Mouse (Mus musculus) liver, postnatal 0 days (tissue): Measurements from ENCODE around the gene Gm20481. TPM values are rescaled to one million over a fixed set of nuclear protein-coding genes. Genes with fewer than 3 reads are reported as not detected.
"Not testable (repeated sequence)": the region's sequence is repeated elsewhere in the genome, so short reads cannot be mapped to it uniquely, and the experiment has no call there.

Source experiments
- ATAC-seq: fragments of 200-750 bp; cut with Nextera tagmentation; 2 replicates; pipeline ENCODE4 v1.8.0; 2017; ENCODE audit warnings: mild to moderate bottlenecking, moderate library complexity
- DNase-seq: peaks from one replicate; pipeline ENCODE4 v3.0.0-alpha.2; 2016
- H3K27ac ChIP-seq: fragments of 300-500 bp; sonication (generic); 2 replicates; pipeline ENCODE4 v1.5.1; 2014; ENCODE audit warnings: antibody characterized with exemption, moderate library complexity, mild to moderate bottlenecking, low read depth
- H3K27me3 ChIP-seq: fragments of 300-500 bp; sonication (generic); 2 replicates; pipeline ENCODE4 v1.6.1; 2014; ENCODE audit warnings: low read length, control low read depth, mixed read lengths; ENCODE audit not compliant: insufficient read depth
- H3K36me3 ChIP-seq: fragments of 300-500 bp; sonication (generic); replicated peaks from 2 replicates; pipeline ENCODE4 v1.6.1; 2014; ENCODE audit warnings: mild to moderate bottlenecking, control low read depth, low read length, moderate library complexity, mixed read lengths; ENCODE audit not compliant: insufficient read depth
- H3K4me1 ChIP-seq: fragments of 300-500 bp; sonication (generic); 2 replicates; pipeline ENCODE4 v1.6.1; 2014; ENCODE audit warnings: antibody characterized with exemption, mild to moderate bottlenecking, control low read depth; ENCODE audit not compliant: insufficient read depth
- H3K4me2 ChIP-seq: fragments of 300-500 bp; sonication (generic); 2 replicates; pipeline ENCODE4 v1.6.1; 2014; ENCODE audit warnings: low read depth, mild to moderate bottlenecking, low read length, moderate library complexity, mixed read lengths
- H3K4me3 ChIP-seq: fragments of 300-500 bp; sonication (generic); 2 replicates; pipeline ENCODE4 v1.5.1; 2014; ENCODE audit warnings: low read depth, low read length
- H3K9ac ChIP-seq: fragments of 300-500 bp; sonication (generic); replicated peaks from 2 replicates; pipeline ENCODE4 v1.6.1; 2014; ENCODE audit warnings: mild to moderate bottlenecking, moderate library complexity
- H3K9me3 ChIP-seq: fragments of 300-500 bp; sonication (generic); 2 replicates; pipeline ENCODE4 v1.6.1; 2016; ENCODE audit warnings: mild to moderate bottlenecking, control low read depth, low read length, mixed read lengths
- CTCF ChIP-seq: sonication (generic); IDR thresholded peaks from 2 replicates; pipeline ENCODE4 v1.5.1; 2016; ENCODE audit warnings: antibody characterized with exemption, low read depth
- EP300 ChIP-seq: IDR thresholded peaks from 2 replicates; pipeline ENCODE4 v1.6.1; 2016; ENCODE audit warnings: antibody characterized with exemption, low read depth, mild to moderate bottlenecking
- WGBS: fragments of 180-500 bp; shearing (Covaris S2); extraction: QIAGEN DNeasy Blood & Tissue Kit; methylation state at CpG from one replicate; pipeline ENCODE4 v1.1.7; 2014; ENCODE audit not compliant: insufficient replicate concordance; 5-methylcytosine and 5-hydroxymethylcytosine counted together
- polyA plus RNA-seq: library from polyadenylated mRNA; unstranded; fragments of >200 nt; fragmentation: Nextera tagmentation; extraction: Ambion mirVana; gene quantifications from 2 replicates; pipeline ENCODE4 v1.2.1, GENCODE M21; 2015

The Gm20481 gene
- polyA plus RNA-seq, 1 experiment from 2014 or later: 0.28 TPM

DNA sequence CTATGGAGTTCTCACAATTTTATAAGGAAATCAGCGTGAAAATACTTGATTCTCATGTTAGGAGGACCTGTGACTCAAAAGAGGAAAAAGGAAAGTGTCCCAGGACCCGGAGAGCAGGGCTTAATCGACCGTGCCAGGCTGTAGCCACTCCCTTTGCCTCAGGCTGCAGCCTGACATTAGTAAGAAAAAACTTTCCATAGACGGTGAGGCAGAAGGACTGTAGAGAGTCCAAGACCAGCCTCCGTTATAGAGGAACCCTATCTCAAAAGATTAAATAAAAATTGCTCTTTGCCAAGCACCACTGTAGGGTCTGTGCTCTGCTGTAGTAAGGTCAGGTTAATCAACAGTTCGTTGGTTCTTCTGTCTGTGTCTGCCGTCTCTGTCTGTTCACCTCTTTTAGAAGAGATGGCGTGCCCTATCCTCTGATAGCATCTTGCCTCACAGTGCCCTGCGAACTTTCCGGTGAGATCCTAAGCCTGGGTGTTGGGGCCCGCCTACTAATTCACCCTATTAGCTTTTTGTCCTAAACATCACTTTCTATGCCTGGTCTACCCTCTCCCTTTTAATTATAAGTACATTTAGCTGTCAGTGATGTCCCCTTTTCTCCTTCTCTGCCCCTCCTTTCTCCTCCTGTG lies 9.7 kb upstream of the Gm20481 start:
- no peaks in the 10 kb centered on the region for H3K36me3 ChIP-seq
- no peaks in the 10 kb centered on the region for H3K9me3 ChIP-seq
- H3K27ac ChIP-seq: peak overlapping the region; percentile 78
- peak overlapping the region; percentile 52 for H3K4me3 ChIP-seq
- no peak for TF ChIP-seq EP300
- no peak for TF ChIP-seq CTCF
- H3K4me2 ChIP-seq: peak overlapping the region; percentile 77
- no peak for DNase-seq
- peaks cover 7% of the 10 kb centered on the region for H3K4me1 ChIP-seq
- H3K9ac ChIP-seq: peak overlapping the region; percentile 45
- WGBS: 13% methylated on average over 12 of the region's 12 CpGs
- ATAC-seq: peak; percentile 28
- H3K27me3 ChIP-seq: peaks cover 10% of the 10 kb centered on the region; the same call in 1 of the 2 replicates

DNA sequence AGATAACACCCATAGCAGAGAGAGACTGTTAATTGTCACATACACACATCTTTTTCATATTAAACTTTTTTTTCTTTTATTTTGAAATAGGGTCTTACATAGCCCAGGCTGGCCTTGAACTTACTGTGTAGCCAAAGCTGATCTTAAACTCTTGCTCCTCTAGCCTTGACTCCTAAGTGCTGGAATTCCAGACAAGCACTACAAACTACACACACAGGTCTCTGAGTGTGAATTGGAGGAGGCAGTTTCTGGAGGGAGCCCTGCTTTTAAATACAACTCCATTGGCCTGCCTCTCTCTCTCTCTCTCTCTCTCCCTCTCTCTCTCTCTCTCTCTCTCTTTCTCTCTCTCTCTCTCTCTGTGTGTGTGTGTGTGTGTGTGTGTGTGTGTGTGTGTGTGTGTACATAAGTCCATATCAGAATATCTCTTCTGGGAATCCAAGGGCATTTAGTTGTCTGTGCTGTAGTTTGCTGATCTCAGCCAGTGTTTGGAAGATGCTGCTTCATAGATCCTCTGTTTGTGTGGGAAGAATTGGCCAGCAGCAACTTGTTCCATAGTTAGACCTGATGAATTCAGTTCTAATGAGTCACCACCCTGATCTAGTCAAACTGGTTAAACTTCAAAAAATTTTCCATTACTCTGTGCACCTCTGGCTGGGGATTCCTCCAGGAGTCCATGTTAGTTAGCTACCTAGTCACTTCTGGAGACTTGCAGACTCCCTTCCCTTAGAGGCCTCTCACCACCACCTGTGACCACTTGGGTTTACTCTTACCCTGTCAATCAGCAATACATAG lies 8.8 kb upstream of the Gm20481 start:
- Histone ChIP-seq H3K27me3 (peaks cover 8% of the 10 kb centered on the region; the same call in 1 of the 2 replicates), H3K9me3 (no peaks in the 10 kb centered on the region), H3K27ac (no peak overlapping the region), H3K9ac (no peak overlapping the region), H3K36me3 (no peaks in the 10 kb centered on the region), H3K4me2 (no peak overlapping the region), H3K4me1 (peaks cover 7% of the 10 kb centered on the region), H3K4me3 (no peak overlapping the region)
- ATAC-seq: no peak
- no peak for DNase-seq
- no peak for TF ChIP-seq EP300
- no peak for TF ChIP-seq CTCF

DNA sequence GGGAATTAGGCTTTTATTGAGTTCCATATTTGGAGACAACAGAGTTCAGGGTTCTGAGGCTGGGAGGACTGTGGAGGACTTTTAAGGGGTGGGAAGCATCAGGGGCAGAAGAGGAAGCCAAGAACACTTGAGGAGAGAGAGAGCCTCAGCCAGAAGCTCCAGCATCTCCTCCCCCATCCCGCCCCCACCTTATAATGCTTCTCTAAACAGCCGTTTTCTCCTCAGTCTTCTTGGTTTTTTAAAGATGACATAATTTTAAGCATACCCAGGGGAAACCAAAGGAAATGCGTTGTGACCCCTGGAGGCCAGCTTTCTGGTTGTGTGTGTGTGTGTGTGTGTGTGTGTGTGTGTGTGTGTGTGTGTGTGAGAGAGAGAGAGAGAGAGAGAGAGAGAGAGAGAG lies 7.6 kb upstream of the Gm20481 start:
- Histone ChIP-seq H3K27ac (no peak overlapping the region), H3K9ac (no peak overlapping the region), H3K27me3 (0 out of 2 replicates have a peak, but pooled peaks cover 4% of the 10 kb centered on the region), H3K36me3 (no peaks in the 10 kb centered on the region), H3K4me3 (no peak overlapping the region), H3K9me3 (no peaks in the 10 kb centered on the region), H3K4me2 (no peak overlapping the region), H3K4me1 (peaks cover 7% of the 10 kb centered on the region)
- no peak for DNase-seq
- 17% methylated on average over 3 of the region's 3 CpGs for WGBS
- TF ChIP-seq EP300 (no peak), CTCF (no peak)
- ATAC-seq: no peak

DNA sequence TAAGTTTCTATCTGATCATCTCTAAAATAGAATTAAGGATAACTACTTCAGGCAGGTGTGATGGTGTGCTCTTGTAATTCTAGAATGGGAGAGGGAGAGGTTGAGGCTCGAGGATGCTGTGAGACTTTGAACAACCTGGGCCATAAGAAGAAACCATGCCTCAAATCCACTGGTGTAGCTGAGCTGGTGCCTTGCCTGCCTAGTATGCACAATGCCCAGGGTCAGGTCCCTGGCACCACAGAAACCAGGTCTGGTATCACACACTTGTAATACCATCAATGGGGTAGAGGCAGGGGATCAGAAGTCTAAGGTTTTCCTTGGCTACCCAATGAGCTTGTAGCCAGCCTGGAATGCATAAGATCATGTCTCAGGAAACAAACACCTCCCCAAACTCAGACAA lies 6.9 kb upstream of the Gm20481 start:
- no peak for TF ChIP-seq EP300
- no peak for TF ChIP-seq CTCF
- WGBS: 64% methylated on average over 1 of the region's 1 CpGs
- no peaks in the 10 kb centered on the region for H3K9me3 ChIP-seq
- H3K27me3 ChIP-seq: 0 out of 2 replicates have a peak, but pooled peaks cover 4% of the 10 kb centered on the region
- ATAC-seq: no peak
- H3K4me2 ChIP-seq: no peak overlapping the region
- H3K4me3 ChIP-seq: no peak overlapping the region
- no peak overlapping the region for H3K9ac ChIP-seq
- H3K27ac ChIP-seq: no peak overlapping the region
- DNase-seq: no peak
- H3K36me3 ChIP-seq: no peaks in the 10 kb centered on the region
- peaks cover 7% of the 10 kb centered on the region for H3K4me1 ChIP-seq

DNA sequence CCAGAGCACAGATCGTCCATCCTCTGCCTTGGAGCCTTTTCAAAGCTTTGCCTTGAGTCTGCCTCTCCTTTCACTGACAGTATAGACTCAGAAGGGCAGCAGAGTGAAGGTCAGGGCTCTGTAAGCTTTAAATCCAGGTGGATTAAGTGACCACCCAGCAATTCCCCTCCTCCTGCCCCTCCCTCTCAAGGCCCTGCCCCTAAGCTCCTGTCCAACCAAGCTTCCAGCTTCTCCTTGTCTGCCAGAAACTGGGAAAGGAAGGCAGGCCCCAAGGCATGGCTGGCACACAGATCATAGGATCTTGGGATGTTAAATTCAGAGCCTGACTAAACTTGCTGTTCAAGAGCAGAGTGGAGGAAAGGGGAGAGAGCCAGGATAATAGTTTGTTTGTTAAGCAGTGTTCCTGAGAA lies 5.1 kb upstream of the Gm20481 start:
- H3K9ac ChIP-seq: no peak overlapping the region
- no peak overlapping the region; the same call in 1 of the 2 replicates for H3K27ac ChIP-seq

DNA sequence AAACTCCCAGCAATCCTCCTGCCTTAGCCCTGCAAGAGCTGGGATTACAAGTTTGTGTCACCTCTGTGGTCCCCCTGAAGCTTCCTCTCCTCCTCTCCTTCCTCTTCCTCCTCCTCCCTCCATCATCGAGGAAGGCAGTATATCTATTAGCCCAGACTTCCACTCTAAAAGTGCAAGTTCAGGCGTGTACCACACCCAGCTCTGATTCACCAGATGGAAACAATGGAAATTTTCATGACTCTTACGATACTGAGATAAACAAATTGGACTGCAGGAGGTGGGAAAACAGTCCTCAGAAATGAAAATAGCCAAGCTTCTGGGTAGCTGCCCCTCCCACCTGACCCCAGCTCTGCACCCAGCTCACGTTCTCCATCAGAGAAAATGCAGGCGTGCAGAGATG lies 4.1 kb upstream of the Gm20481 start:
- H3K27ac ChIP-seq: no peak overlapping the region
- no peak overlapping the region for H3K4me2 ChIP-seq
- H3K4me1 ChIP-seq: no peaks in the 10 kb centered on the region
- ATAC-seq (no peak), DNase-seq (no peak)
- H3K9ac ChIP-seq: no peak overlapping the region
- H3K9me3 ChIP-seq: no peaks in the 10 kb centered on the region
- 54% methylated on average over 5 of the region's 5 CpGs for WGBS
- TF ChIP-seq EP300 (0 out of 2 replicates have a peak, but pooled peaks have one; percentile 8), CTCF (no peak)
- H3K27me3 ChIP-seq: peaks cover 23% of the 10 kb centered on the region
- H3K36me3 ChIP-seq: no peaks in the 10 kb centered on the region
- H3K4me3 ChIP-seq: no peak overlapping the region

More for the DNA sequence above, 5.1 kb upstream of the Gm20481 start:
- DNase-seq (no peak), ATAC-seq (peak; percentile 14; the same call in 1 of the 2 replicates)
- H3K4me3 ChIP-seq: no peak overlapping the region
- peaks cover 20% of the 10 kb centered on the region for H3K27me3 ChIP-seq
- no peak overlapping the region for H3K4me2 ChIP-seq
- 47% methylated on average over 1 of the region's 1 CpGs for WGBS
- peaks cover 6% of the 10 kb centered on the region for H3K4me1 ChIP-seq
- no peaks in the 10 kb centered on the region for H3K9me3 ChIP-seq
- TF ChIP-seq CTCF (no peak), EP300 (no peak)
- no peaks in the 10 kb centered on the region for H3K36me3 ChIP-seq

DNA sequence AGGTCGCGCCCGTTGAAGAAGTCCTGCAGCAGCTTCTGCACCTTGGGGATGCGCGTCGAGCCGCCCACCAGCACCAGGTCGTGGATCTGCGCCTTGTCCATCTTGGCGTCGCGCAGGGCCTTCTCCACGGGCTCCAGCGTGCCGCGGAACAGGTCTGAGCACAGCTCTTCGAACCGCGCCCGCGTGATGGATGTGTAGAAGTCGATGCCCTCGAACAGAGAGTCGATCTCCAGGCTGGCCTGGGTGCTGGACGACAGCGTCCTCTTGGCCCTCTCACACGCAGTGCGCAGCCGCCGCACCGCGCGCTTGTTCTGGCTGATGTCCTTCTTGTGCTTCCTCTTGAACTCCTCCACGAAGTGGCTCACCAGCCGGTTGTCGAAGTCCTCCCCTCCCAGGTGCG lies 1.1 kb downstream of the Gm20481 start:
- not testable (repeated sequence) for ATAC-seq, H3K36me3 ChIP-seq, H3K4me2 ChIP-seq, DNase-seq, H3K9me3 ChIP-seq, H3K4me3 ChIP-seq, H3K9ac ChIP-seq, H3K4me1 ChIP-seq, H3K27ac ChIP-seq
- peaks cover 24% of the 10 kb centered on the region for H3K27me3 ChIP-seq
- 37% methylated on average over 21 of the region's 37 CpGs for WGBS

DNA sequence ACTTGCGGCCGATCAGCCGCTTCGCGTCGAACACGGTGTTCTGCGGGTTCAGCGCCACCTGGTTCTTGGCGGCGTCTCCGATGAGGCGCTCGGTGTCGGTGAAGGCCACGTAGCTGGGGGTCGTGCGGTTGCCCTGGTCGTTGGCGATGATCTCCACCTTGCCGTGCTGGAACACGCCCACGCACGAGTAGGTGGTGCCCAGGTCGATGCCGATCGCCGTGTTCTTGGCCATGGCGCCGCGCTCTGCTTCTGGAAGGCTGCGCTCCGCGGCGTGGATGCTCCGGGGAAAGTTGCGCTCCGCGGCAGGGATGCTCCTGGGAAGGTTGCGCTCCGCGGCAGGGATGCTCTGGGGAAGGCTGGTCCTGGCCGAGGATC lies 2.0 kb downstream of the Gm20481 start:
- H3K27ac ChIP-seq, H3K4me3 ChIP-seq, ATAC-seq, H3K36me3 ChIP-seq, H3K9me3 ChIP-seq, H3K4me1 ChIP-seq, H3K9ac ChIP-seq, DNase-seq: not testable (repeated sequence)
- 0% methylated on average over 16 of the region's 43 CpGs for WGBS
- peak overlapping the region; percentile 67; the same call in 1 of the 2 replicates for H3K4me2 ChIP-seq
- peaks cover 24% of the 10 kb centered on the region for H3K27me3 ChIP-seq

DNA sequence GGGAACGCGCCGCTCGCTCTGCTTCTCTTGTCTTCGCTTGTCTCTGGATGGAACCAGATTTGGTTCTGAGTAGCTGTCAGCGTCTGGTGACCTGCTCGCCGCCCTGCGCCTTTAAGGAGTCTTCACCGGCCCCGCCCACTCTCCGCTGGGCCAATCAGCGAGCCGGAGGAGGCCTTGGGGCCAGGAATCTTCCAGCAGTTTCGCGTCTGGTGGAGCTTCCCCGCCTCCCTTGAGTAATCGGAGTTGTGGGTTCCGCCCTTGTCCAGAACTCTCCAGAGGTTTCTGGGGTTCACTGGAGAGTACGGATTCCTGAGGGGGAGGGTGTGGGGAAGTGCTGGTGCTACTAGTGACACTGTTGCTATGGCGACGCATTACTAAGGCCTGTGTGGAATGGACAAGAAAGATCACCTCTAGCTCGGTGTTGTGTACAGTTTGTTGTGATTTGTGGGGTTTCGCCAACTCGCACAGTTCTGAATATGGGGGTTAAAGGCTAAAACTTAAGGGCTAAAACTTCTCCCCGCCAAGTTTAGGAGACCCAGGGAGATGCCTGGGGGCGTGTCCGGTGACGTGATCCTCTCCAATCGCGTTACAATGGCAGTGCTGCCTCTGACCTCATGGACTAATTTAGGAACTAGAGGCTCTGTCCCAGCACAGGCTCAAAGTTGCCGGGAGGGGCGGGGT lies 2.5 kb downstream of the Gm20481 start, which contains the start of the genes Hspa1a and Hspa1l:
Gene Hspa1a (minus strand): TSS at position 88 of the 681 bp plus-strand sequence.
Gene Hspa1l (plus strand): TSS at position 635 of the 681 bp plus-strand sequence.
- ATAC-seq (peak; percentile 87), DNase-seq (peak; percentile 69)
- Histone ChIP-seq H3K4me2 (peak within 1 kb of the TSS; percentile 67), H3K4me3 (peak within 1 kb of the TSS; percentile 24), H3K27me3 (peaks cover 24% of the 10 kb centered on the region)
- not testable (repeated sequence) for H3K36me3 ChIP-seq, H3K9me3 ChIP-seq, H3K9ac ChIP-seq, H3K4me1 ChIP-seq, H3K27ac ChIP-seq
- under 1% methylated on average over 25 of the region's 33 CpGs for WGBS
